Mouse (Mus musculus): Measurements from ENCODE around the gene Tfam. TPM values are rescaled to one million over a fixed set of nuclear protein-coding genes. Genes with fewer than 3 reads are reported as not detected.

Tfam gene
- polyA plus RNA-seq, 1 experiment: 63.6 TPM

Other genes with a start within 250 kb of the Tfam start
- 2.5 and 4.2 TPM in 2 replicates for gene Bicc1, start 78.6 kb downstream of the Tfam start, polyA plus RNA-seq (2012; ENCODE audit: insufficient read depth, insufficient read length, missing spikeins)
- gene Ube2d1, start 47.0 kb upstream of the Tfam start, polyA plus RNA-seq (2012; ENCODE audit: insufficient read depth, insufficient read length, missing spikeins): 14.9 and 20.1 TPM in 2 replicates
- gene Cisd1, start 106.7 kb upstream of the Tfam start, polyA plus RNA-seq (2012; ENCODE audit: insufficient read depth, insufficient read length, missing spikeins): 297 and 314 TPM in 2 replicates
- 3.5 and 5.1 TPM in 2 replicates for gene Ipmk, start 109.5 kb upstream of the Tfam start, polyA plus RNA-seq (2012; ENCODE audit: insufficient read depth, insufficient read length, missing spikeins)